Comparison of ENCODE assay signal across 15 mouse cellular contexts in genomic region chr10:116220336-116221118, GRCm38 (mm10). TPM values are rescaled to one million over a fixed set of nuclear protein-coding genes. Genes with fewer than 3 reads are reported as not detected.
DNase-seq lines count a peak whose midpoint lies in the region; ATAC-seq and TF ChIP-seq lines count a peak whose summit lies in the region.
"Had no signal": no experiment of that assay in that cellular context is flagged by ENCODE, and none has a peak within 500 bp of the region (broad histone marks: within the 10 kb centered on the region; RNA-seq: fewer than 3 reads in every experiment).

No protein-coding gene starts in this region.

- no peak for ATAC-seq in megakaryocyte progenitor cell, adult 5-6 weeks (replicated peaks; ENCODE audit: poor library complexity)
- ATAC-seq: forebrain, postnatal 0 days had no signal

- no peak for TF ChIP-seq CTCF in gastrocnemius, adult 2 months (IDR thresholded peaks at IDR 0.05)

- no peak for DNase-seq in gastrocnemius, adult 2 months
- no peak for DNase-seq in gastrocnemius, postnatal 36 days
- peak; percentile 29 for DNase-seq in ovary, adult 18-20 months (ENCODE audit: low spot score)
- DNase-seq in ovary, postnatal 10 days (ENCODE audit: low spot score): no peak
- DNase-seq in kidney, postnatal 36 days: peak; percentile 75 to 83
- peak; percentile 50 for DNase-seq in yolk sac, embryonic 10.5 days (ENCODE audit: low spot score)
- DNase-seq in adipocyte (ENCODE audit: low spot score): no peak
- DNase-seq: forebrain, postnatal 0 days; right cerebral cortex, postnatal 14 days; thymus, postnatal 36 days had no signal

- intact Hi-C loops in gastrocnemius, adult 2 months (cut with DNase I): no loop called here
- intact Hi-C loops in gastrocnemius, postnatal 36 days (cut with DNase I): no loop called here

- no peak overlapping the region for H3K4me3 ChIP-seq in gastrocnemius, adult 2 months
- H3K4me3 ChIP-seq: embryonic facial prominence, embryonic 15.5 days; limb, embryonic 15.5 days had no signal

- H3K27ac ChIP-seq in gastrocnemius, adult 2 months: peak overlapping the region; percentile 66
- H3K27ac ChIP-seq: embryonic facial prominence, embryonic 15.5 days; limb, embryonic 15.5 days had no signal

RNA-seq across cellular contexts. Expression of gene Ptprb, which starts 54.8 kb away (rescaled TPM):
- total RNA-seq in gastrocnemius, adult 2 months (2021): 10 to 100 TPM; 22.3 to 32.2 TPM
- total RNA-seq in gastrocnemius, postnatal 36 days (2021): 10 to 100 TPM; 26.0 to 27.8 TPM
- total RNA-seq in megakaryocyte progenitor cell, adult 5-6 weeks (2015): 0.02 TPM in 1 of 2 replicates, not detected in the other
- not detected in 2 replicates for total RNA-seq in megakaryocyte progenitor cell, adult 5-6 weeks (2017)
- total RNA-seq: common myeloid progenitor, adult 5-6 weeks; megakaryocyte-erythroid progenitor cell, adult 5-6 weeks had no signal

Comparison
In these comparisons a context has a peak if more than half of its experiments do, and no peak if none do; other contexts are left out.
1. DNase-seq: peak in ovary, adult 18-20 months (single experiment), kidney, postnatal 36 days (2 of 2) and yolk sac, embryonic 10.5 days (single experiment); none in gastrocnemius, adult 2 months (single experiment), gastrocnemius, postnatal 36 days (0 of 2), ovary, postnatal 10 days (single experiment) and adipocyte (single experiment).
2. RNA of gene Ptprb, which starts 54.8 kb away (total RNA-seq): 22.3 to 32.2 TPM in gastrocnemius, adult 2 months and 26.0 to 27.8 TPM in gastrocnemius, postnatal 36 days; 0.02 TPM in megakaryocyte progenitor cell, adult 5-6 weeks; every median in the first group is over 10 times any median in the second.